Mouse (Mus musculus): ENCODE measurements around the gene Apol9b. TPM values are rescaled to one million over a fixed set of nuclear protein-coding genes. Genes with fewer than 3 reads are reported as not detected.

Apol9b gene
- polyA plus RNA-seq (2012; ENCODE audit: low replicate concordance), result 0.60 and 0.71 TPM in 2 replicates

DNA sequence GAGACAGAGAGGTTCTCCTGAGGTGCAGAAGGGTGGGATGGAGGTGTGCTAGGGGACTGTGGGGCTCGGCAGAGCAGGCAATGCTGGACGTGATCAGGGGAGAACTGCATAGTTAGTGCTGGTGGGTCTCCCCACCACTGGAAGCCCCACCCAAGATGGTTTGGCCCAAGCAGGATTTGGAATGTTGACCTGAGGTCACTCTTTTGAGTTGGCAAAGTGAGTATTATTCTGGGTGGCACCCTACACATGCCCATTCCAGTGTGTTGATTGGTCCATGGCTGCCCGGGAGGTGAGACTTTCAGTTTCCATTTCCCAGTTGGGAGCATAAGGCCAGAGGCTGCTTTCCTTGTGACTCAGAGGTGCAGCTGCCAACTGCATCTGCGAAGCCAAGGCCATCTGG lies at the start of gene Apol9b:
Apol9b (plus strand) TSS at position 301 of the 400 bp plus-strand sequence.

DNA sequence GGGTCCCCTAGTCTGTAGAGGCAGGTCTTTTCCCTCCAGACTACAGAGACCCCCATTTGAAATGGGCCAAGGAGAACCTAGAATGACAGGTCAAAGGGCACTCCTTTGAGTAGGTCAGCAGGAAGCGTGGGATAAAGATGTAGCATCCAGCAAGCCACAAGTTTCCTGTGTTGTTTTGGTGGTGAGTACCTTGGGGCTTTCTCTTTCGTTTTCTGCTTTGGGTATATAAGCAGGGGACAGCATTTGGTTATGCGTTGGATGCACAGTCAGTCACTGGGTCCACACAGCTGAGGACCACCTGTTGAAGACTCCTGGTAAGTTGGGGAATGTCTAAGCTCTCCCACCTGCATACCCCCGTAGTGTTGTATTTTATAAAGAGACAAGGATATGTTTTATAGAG lies 30.2 kb upstream of the Apol9b start, which contains the start of gene Apol7e:
Apol7e (plus strand) TSS at position 202 of the 400 bp plus-strand sequence.

GRCm38 (mm10) chr15:77756848-77757247 lies 28.0 kb downstream of the Apol9b start, which contains the start of gene Apol8:
Gene Apol8, minus strand, starts transcription at chr15:77757003.

Other genes starting within 250 kb of the Apol9b start
- not detected in 2 replicates for gene Apol11a, start 220.8 kb upstream of the Apol9b start, polyA plus RNA-seq (2012; ENCODE audit: low replicate concordance)
- not detected in 2 replicates for gene Apol7c, start 195.7 kb upstream of the Apol9b start, polyA plus RNA-seq (2012; ENCODE audit: low replicate concordance)
- gene 1700025B11Rik, start 167.1 kb upstream of the Apol9b start, polyA plus RNA-seq (2012; ENCODE audit: low replicate concordance), result not detected in 2 replicates
- gene Apol10b, start 132.9 kb upstream of the Apol9b start, polyA plus RNA-seq (2012; ENCODE audit: low replicate concordance), result 0.07 TPM in 1 of 2 replicates, not detected in the other
- gene Gm36245, start 129.8 kb upstream of the Apol9b start, polyA plus RNA-seq (2012; ENCODE audit: low replicate concordance), result not detected in 2 replicates
- gene Apol11b, start 85.8 kb upstream of the Apol9b start, polyA plus RNA-seq (2012; ENCODE audit: low replicate concordance), result 2.8 and 4.6 TPM in 2 replicates
- not detected in 2 replicates for gene Apol7e, start 30.2 kb upstream of the Apol9b start, polyA plus RNA-seq (2012; ENCODE audit: low replicate concordance)
- gene Apol8, start 28.0 kb downstream of the Apol9b start, polyA plus RNA-seq (2012; ENCODE audit: low replicate concordance), result 3.9 and 21.4 TPM in 2 replicates
- gene Myh9, start 113.1 kb downstream of the Apol9b start, polyA plus RNA-seq (2012; ENCODE audit: low replicate concordance), result 168 and 184 TPM in 2 replicates
- gene Txn2, start 200.0 kb downstream of the Apol9b start, polyA plus RNA-seq (2012; ENCODE audit: low replicate concordance), result 610 and 613 TPM in 2 replicates
- gene Foxred2, start 227.7 kb downstream of the Apol9b start, polyA plus RNA-seq (2012; ENCODE audit: low replicate concordance), result 0.30 and 1.1 TPM in 2 replicates
- gene Eif3d, start 241.8 kb downstream of the Apol9b start, polyA plus RNA-seq (2012; ENCODE audit: low replicate concordance), result 24.5 and 39.3 TPM in 2 replicates